Mouse (Mus musculus) E14TG2a.4 (cell line): ENCODE measurements at regions not wholly inside any gene's neighbourhood (a gene's known extent, or its start where the extent isn't known, plus 50 kb on each side); places are given as distances from the start of the nearest gene placed in this dataset.

ENCODE experiments used
- H3K27me3 ChIP-seq: 2 replicates; pipeline ENCODE4 v1.6.1; 2014; ENCODE audit warnings: low read length, control low read depth; ENCODE audit not compliant: insufficient read depth
- H3K36me3 ChIP-seq: 2 replicates; pipeline ENCODE4 v1.6.1; 2014; ENCODE audit warnings: low read length, control low read depth; ENCODE audit not compliant: insufficient read depth
- H3K4me1 ChIP-seq: replicated peaks from 2 replicates; pipeline ENCODE4 v1.6.1; 2014; ENCODE audit warnings: low read depth, low read length, control low read depth
- H3K4me3 ChIP-seq: replicated peaks from 2 replicates; pipeline ENCODE4 v1.5.1; 2014; ENCODE audit warnings: mild to moderate bottlenecking, low read length
- H3K9me3 ChIP-seq: 2 replicates; pipeline ENCODE4 v1.6.1; 2014; ENCODE audit warnings: low read length, control low read depth
- CTCF ChIP-seq: conservative IDR thresholded peaks from 2 replicates; pipeline ENCODE4 v1.5.1; 2014; ENCODE audit warnings: low read length
- NANOG ChIP-seq: IDR thresholded peaks from 2 replicates; pipeline ENCODE4 v1.6.1; 2014; ENCODE audit warnings: borderline replicate concordance, low read length, mixed read lengths
- POU5F1 ChIP-seq: IDR thresholded peaks from 2 replicates; pipeline ENCODE4 v1.6.1; 2014; ENCODE audit warnings: low read length, borderline replicate concordance

DNA sequence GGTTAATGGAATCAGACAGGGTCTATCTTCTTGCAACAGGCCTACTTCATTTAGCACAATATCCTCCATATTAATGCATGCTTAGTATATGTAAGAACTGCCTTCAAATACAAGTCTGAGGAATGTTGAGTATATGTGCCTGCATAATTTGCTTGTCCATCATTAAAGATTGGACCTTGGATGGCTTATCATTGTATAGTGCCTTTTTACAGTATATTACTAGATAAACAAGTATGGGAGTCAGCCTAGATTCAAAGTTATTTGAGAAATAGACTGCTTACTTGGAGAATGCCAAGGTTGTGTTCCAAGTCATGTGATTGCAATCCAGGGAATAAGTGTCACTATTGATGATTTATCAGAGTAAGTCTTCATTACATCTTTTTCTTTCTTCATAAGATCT is 491.6 kb upstream of the Btbd3 start:
- Histone ChIP-seq H3K9me3 (no peaks in the 10 kb centered on the region), H3K4me1 (no peaks in the 10 kb centered on the region), H3K36me3 (no peaks in the 10 kb centered on the region), H3K4me3 (no peak overlapping the region), H3K27me3 (no peaks in the 10 kb centered on the region)
- TF ChIP-seq POU5F1 (no peak), CTCF (no peak), NANOG (no peak)

DNA sequence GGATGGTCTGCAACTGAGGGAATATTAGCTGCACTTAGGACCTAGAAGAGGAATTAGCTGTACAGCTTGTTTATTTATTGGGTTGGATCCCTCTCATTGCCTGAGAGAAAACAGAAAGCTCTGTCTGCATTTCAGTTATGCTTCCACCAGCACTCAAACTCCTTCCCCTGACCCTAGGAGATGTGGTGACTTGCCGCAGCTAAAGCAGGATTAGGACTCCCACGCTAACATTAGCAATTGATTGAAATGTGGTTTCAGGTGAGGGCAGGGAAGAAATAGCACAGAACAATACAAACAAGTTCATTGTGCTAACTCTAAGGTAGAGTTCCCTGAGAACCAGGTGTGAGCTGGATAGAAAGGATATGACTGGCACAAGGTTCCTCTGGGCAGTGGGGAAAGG is 496.9 kb upstream of the Btbd3 start:
- Histone ChIP-seq H3K4me3 (no peak overlapping the region), H3K27me3 (no peaks in the 10 kb centered on the region; the same call in 1 of the 2 replicates), H3K36me3 (no peaks in the 10 kb centered on the region), H3K9me3 (no peaks in the 10 kb centered on the region), H3K4me1 (no peaks in the 10 kb centered on the region)
- TF ChIP-seq NANOG (no peak), CTCF (no peak), POU5F1 (no peak)

DNA sequence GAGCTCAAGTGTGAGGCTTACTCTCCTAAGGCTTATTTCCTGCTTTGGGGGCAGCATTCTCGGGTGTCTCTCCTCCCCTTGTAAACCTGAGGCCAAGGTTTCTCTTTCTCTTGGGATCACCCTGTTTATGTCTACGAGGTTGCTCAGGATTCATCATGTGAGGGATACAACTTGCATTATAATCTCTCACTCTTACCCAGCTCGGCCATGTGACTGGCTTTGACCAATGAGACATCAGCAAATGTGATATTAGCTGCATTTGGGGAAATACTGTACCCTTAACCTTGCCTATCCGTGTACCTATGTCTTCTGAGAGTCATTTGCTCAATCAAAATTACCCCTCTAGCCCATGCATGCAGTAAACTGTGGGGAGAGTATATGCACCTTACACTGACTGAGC is 498.0 kb upstream of the Btbd3 start:
- no peaks in the 10 kb centered on the region for H3K36me3 ChIP-seq
- H3K4me3 ChIP-seq = no peak overlapping the region
- TF ChIP-seq POU5F1 (no peak), NANOG (no peak), CTCF (no peak)
- no peaks in the 10 kb centered on the region; the same call in 1 of the 2 replicates for H3K27me3 ChIP-seq
- no peaks in the 10 kb centered on the region for H3K9me3 ChIP-seq
- H3K4me1 ChIP-seq = no peaks in the 10 kb centered on the region

DNA sequence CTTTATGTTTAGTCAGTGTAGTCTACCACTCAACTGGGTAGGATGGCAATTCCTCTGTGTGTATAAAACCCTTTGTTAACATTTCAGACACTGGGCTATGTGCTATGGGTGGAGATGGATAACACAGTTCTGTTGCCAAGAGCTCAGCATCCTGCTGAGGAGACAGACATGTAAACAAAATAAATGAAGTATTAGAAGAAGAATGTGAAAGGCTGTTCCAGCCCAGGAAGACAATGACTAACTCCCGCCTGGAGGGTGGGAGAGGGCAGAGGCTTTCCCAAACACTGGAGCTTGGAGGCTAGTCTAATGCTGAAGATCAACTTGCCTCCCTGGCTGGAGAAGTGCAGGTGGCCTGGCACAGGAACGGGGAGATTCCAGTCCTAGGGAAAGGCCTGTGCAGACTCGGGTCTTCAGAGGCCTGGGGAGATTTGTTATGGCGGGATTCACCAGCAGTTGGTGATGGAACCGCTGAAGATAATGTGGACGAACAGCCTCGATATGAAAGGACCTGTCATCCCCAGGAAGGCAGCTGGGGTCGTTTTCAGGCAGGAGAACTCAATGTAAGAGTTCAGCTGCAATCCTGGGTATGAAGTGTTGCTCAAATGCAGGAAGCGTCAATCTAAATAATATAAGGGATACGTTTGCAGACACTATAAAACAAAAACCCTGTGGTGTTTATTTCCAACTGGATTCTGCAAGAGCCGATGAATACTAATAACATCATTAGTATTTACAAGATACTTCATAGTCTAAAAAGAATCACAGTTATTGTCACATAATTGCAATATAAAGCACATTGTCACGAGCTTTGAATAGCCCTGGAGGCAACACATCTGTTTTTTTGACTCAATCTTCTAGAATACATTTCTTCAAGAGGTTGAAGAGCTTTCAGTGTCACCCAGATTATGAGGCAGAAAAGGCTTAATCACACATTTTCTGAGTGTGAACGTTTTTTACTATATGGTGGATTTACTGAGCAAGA is 498.8 kb upstream of the Btbd3 start:
- TF ChIP-seq CTCF = no peak
- no peaks in the 10 kb centered on the region for H3K36me3 ChIP-seq
- H3K4me3 ChIP-seq = no peak overlapping the region
- no peaks in the 10 kb centered on the region; the same call in 1 of the 2 replicates for H3K27me3 ChIP-seq
- H3K9me3 ChIP-seq = no peaks in the 10 kb centered on the region
- H3K4me1 ChIP-seq = no peaks in the 10 kb centered on the region

DNA sequence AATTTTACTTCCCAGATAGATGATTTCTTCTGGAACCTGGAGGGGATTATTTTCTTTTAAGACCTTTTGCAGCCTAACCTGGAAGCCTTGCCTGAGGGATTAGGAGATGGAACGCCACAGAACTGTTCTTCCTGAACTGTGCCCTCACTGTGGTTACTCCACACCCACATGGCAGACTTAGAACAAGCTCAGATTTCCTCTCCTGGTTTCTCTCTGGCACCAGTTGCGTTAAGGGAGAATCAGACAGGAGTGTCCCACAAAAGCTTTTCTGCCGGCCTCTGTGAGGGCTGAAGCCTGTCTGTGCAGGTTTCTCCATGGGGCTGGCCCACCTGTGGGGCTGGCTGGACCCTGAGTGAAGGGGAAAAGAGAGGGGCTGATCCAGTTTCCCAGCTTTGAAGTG is 500.1 kb upstream of the Btbd3 start:
- H3K4me3 ChIP-seq = no peak overlapping the region
- no peaks in the 10 kb centered on the region; the same call in 1 of the 2 replicates for H3K27me3 ChIP-seq
- H3K36me3 ChIP-seq = no peaks in the 10 kb centered on the region
- no peaks in the 10 kb centered on the region for H3K9me3 ChIP-seq
- no peak for TF ChIP-seq CTCF
- no peaks in the 10 kb centered on the region for H3K4me1 ChIP-seq

DNA sequence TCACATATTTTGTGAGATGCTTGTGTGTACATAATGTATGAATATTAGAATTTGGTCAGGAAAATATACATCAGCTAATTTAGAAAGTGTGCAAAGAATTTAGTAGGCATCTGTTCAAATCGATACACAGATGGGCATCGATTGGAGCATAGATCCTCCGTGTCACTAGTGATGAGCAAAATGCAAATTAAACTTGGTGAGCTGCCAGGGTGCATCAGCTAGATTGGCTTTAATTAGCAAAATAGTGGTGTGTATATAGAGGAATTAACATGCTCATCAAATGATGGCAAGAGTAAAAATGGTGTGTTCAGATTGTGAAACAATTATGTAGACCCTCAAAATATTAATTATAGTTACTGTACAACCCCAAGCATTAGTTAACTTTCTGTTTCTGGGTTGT is 501.9 kb upstream of the Btbd3 start:
- Histone ChIP-seq H3K4me3 (no peak overlapping the region), H3K27me3 (no peaks in the 10 kb centered on the region; the same call in 1 of the 2 replicates), H3K4me1 (no peaks in the 10 kb centered on the region), H3K36me3 (no peaks in the 10 kb centered on the region), H3K9me3 (no peaks in the 10 kb centered on the region)
- no peak for TF ChIP-seq NANOG
- TF ChIP-seq POU5F1 = no peak
- TF ChIP-seq CTCF = no peak

DNA sequence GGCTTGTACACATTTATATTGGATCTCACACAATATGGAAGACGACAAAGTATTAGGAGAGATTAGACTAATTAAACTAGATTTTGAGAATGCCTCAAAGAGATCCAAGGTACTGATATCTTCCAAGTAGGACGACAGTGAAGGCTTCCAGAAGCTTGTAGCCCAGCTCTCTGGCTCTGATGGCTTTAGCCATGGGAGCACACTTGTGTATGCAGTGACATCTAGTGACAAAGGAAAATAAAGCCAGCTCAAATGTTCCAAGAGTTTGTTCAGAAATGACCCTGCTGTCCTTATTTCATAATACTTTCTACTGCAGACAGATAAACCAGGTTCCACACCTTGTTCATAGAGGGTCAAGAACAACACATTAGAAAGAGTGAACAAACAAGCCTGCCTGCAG is 524.0 kb upstream of the Btbd3 start:
- Histone ChIP-seq H3K36me3 (no peaks in the 10 kb centered on the region), H3K9me3 (0 out of 2 replicates have a peak, but pooled peaks cover 1% of the 10 kb centered on the region), H3K4me3 (no peak overlapping the region), H3K4me1 (0 out of 2 replicates have a peak, but pooled peaks cover 2% of the 10 kb centered on the region), H3K27me3 (no peaks in the 10 kb centered on the region)
- no peak for TF ChIP-seq POU5F1
- no peak for TF ChIP-seq NANOG
- no peak for TF ChIP-seq CTCF

DNA sequence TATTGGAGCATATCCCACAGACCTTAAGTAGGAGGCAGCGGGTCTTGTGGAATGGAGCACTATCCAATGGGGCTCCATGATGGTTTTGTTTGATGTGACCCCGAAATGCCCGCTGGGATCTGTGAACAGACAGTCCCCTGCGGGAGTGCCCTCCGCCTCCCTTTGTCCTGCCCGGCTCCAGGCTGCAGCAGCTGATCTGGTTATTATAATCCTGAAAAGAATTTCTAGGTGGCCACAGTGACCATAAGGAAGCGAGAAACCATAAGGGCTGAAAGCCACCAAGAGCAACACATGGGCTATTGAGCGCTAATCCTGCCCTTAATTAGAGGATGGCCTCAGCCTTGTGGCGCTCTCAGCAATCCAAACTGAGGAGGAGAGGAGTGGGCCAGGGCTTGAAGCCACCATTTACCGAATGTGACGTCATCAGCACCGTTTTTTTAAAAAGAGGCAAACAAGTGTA is 525.9 kb upstream of the Btbd3 start:
- Histone ChIP-seq H3K4me3 (no peak overlapping the region), H3K27me3 (no peaks in the 10 kb centered on the region), H3K9me3 (0 out of 2 replicates have a peak, but pooled peaks cover 5% of the 10 kb centered on the region), H3K36me3 (no peaks in the 10 kb centered on the region), H3K4me1 (0 out of 2 replicates have a peak, but pooled peaks cover 2% of the 10 kb centered on the region)
- no peak for TF ChIP-seq POU5F1
- no peak for TF ChIP-seq CTCF
- no peak for TF ChIP-seq NANOG

DNA sequence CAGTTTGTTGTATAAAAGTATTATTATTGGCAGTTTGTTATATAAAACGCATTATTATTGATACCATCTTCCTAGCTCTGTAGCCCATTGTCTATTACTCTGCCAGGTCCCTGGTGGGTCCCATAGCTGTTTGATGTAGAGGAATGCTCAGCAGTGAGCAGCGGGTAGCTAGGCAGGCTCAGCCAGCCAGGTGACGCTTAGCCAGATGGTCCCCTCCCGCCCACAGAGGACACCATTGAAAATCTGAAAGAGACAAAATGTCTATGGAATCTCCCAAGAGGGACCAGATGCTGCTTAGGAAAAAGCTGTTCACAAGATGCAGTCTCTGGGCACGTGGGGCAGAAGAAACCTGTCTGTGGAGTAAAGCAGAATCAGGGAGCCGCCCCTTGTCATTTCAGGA is 526.5 kb upstream of the Btbd3 start:
- Histone ChIP-seq H3K27me3 (no peaks in the 10 kb centered on the region), H3K4me3 (no peak overlapping the region), H3K36me3 (no peaks in the 10 kb centered on the region), H3K4me1 (0 out of 2 replicates have a peak, but pooled peaks cover 2% of the 10 kb centered on the region), H3K9me3 (0 out of 2 replicates have a peak, but pooled peaks cover 5% of the 10 kb centered on the region)
- TF ChIP-seq POU5F1 (no peak), CTCF (no peak), NANOG (no peak)
